Mouse (Mus musculus) liver, embryonic 14.5 days (tissue): ENCODE results near the gene 4930558K02Rik.

Experiments
- CTCF ChIP-seq: IDR thresholded peaks from 2 replicates; pipeline ENCODE4 v1.5.1; 2016; ENCODE audit warnings: antibody characterized with exemption, low read depth, control low read depth
- EP300 ChIP-seq: IDR thresholded peaks from 2 replicates; pipeline ENCODE4 v1.6.1; 2016; ENCODE audit warnings: antibody characterized with exemption, low read depth

DNA sequence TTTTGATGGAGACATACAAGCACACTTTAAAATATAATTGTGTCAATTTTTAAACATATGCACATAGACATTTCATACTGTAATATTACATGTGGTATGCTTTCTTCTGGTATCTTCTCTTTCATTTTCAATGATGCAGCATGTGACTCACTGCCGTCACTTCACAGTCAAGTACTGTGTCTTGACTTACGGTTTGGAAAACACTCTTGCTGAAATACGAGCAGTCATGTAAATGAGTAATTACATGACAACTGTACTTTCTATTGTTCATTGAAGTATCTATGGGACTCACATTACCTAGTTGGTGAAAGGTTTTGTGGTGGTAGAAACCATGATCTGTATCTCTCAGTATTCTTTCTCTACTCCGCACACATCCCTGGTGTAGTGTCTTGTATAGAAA is 72.3 kb downstream of the 4930558K02Rik start:
- TF ChIP-seq CTCF (no peak), EP300 (no peak)
